Mouse (Mus musculus) natural killer cell, adult 2 months (primary cell): ENCODE data around the gene Gm17334.
A peak's percentile ranks its signal among the peaks of the same experiment; 100 is the strongest.

Experiments used
- DNase-seq, 2 experiments: peaks; one replicate each; pipeline ENCODE4 v3.0.0; 2022; ENCODE audit warnings: low spot score in 2 of 2

Gene Gm17334

GRCm38 (mm10) chr11:53797386-53797920, 24.5 kb upstream of the Gm17334 start:
- DNase-seq: no peak

DNA sequence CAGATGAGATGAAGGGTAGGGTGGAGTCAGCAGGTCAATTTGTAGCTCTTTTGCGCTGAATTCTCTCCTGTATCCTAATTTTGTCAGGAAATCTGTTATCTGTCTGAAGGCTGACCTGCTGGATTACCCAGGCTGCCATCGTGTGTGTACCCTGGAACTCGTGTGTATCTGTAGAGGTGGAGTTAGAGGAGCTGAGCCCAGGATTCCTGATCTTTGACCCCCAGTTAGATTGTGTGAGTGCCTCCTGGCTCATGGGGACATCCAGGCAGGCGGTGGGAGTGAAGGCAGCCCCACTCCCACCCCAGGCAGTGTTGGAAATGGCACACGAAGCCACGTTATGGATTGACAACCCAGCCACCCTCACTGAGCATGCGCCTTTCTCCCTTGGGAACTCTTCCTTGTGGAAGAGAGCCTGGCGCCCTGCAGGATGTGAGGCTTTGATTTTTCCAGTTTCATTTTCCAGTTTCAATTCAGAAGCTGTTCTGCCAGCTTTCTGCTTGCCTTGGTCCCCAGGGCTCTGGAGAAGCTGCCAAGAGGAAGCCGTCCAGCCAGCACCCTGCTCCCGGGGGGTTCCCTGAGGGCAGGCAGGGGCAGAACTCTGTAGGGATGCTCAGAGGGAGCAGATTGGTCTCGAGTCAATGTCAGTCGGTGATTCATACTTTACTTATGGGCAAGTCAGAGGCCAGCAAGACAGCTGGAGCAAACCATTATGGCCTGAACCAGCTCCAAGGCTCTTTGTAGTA, 23.6 kb upstream of the Gm17334 start:
- DNase-seq: no peak

- no peak for DNase-seq
These were observed 22.8 kb upstream of the Gm17334 start for GRCm38 (mm10) chr11:53795813-53796212.

GRCm38 (mm10) chr11:53794671-53795557, 21.9 kb upstream of the Gm17334 start:
- DNase-seq: peak; percentile 83 to 93

DNA sequence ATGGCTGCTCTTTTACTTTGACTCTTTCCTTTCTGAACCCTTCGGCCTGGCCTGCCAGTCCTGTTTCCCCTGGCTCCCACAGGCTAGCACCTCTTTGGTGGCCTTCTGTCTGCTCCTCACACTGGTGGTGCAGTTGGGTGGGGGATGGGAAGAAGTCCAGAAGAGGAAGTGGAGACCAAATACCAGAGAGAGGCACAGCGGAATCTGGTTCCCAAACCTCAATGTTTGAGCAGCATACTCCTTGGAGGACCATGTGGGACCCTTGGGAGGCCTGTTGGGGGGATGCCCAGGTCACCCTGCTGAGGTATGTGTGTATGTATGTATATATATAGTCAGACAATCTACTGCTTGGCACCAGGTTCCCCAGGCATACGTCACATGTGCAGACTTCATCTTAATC, 21.0 kb upstream of the Gm17334 start:
- peak; percentile 53 to 57 for DNase-seq

- DNase-seq: no peak
These were observed 20.0 kb upstream of the Gm17334 start for GRCm38 (mm10) chr11:53792986-53793385.

GRCm38 (mm10) chr11:53789277-53789676, 16.3 kb upstream of the Gm17334 start:
- DNase-seq: no peak

DNA sequence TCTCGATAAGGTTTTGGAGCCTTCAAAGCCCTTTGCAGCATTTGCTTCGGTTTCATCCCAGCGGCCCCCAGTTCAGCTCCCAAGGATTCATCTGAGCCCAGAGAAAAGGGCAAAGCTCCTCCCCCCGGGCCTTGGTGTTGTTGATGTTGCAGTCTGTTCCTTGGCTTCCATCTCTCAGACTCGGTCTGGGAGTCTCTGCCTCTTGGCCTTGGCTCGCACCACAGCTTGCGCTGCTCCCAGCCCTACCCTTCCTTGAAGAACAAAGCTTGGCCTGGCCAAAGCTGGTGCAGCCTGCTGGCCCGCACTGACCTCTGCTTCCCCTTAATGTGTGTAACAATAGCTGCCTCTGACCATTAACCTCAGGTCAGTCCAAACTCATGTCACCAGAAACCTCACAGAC, 15.2 kb upstream of the Gm17334 start:
- DNase-seq: no peak

- DNase-seq: peak; percentile 73 to 86
These were observed 13.4 kb upstream of the Gm17334 start for GRCm38 (mm10) chr11:53786058-53787031.

DNA sequence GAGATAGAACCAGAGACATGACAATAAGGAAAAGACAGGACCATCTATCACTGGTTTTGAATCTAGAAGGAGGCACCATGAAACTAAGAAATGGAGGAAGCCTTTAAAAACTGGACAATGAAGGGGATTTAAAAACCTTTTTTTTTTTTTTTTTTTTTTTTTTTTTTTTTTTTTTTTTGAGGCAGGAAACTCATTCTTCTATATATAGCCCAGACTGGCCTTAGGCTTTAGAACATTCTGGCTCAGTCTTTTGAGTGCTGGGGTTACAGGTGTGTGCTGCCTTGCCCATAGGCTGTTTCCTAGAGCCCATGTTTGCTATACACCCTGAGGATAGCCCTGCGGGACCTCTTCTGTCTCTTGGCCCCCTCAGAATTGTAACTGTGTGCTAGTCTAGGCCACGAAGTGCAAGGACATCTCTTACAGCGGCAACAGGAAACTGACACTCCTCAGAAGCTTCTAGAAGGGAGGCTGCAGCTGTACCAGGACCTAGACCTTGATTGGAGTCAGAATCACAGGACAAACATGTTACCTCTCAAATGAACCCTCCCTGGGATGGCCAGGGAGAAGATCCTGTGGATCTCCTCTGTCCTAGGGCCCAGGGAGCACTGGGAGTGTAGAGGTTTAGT, 12.4 kb upstream of the Gm17334 start:
- DNase-seq: no peak

DNA sequence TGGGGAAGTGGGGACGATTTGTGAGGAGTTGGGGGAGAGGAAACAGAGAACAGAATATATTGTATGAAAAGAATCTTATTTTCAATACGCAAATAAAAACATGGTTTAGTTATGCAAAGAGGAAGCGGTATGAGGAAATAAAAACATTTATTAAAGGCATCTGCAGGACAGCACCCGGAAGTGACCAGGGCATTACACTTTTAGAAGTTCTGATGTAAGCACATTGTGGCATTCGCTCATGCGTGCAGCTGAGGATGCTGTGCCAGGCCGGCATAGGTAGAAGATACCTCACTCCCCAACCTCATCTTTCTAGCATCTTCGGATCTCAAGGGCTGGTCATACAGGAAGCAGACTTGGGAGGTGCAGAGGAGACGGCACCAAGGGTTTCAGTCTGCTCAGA, 10.3 kb upstream of the Gm17334 start:
- no peak for DNase-seq

DNA sequence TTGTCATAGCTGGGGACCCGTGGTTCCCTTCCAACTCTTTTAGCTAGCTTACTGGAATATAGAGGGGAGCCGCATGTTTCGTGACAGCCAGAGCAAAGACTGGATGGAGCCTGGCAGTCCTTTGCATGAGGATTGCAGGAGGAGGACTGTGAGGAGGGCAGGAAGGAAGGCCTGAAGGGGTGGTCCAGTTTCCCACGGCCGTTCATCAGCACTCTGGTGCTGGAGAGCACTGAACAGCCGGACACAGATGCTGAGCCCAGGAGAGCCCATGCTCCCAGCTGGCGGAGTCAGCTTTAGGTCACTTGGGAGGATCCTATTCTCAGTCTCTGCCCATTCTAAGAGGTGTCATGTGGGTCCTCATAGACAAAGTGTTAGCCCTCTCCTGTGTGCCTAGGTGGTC, 9.0 kb upstream of the Gm17334 start:
- DNase-seq: no peak

DNA sequence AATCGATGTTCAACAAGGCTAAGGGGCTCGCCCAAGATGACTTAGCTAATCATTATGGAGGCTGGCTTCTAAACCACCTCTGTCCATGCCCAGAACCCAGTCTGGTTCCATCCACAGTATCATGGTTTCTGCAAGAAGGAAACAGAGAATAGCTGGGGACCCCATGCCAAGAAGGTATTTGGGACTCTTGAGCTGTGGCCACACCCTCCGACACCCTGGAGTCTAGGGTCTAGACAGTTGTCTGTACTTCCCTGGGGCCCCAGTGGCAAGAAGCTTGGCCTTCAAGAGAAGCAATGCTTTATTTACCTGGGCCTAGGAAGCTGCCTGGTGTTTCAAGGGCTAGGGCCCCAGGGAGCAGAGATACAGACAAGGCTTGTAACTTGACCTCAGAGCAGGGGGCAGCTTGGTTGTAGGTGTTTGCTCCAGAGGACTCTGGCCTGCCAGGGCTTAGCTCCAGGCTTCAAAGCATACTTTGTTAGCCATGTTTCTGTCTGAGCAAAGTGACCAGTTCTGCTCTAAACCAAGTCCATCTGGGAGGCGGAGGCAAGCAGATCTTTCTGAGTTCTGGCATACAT, 8.3 kb upstream of the Gm17334 start:
- no peak for DNase-seq

DNA sequence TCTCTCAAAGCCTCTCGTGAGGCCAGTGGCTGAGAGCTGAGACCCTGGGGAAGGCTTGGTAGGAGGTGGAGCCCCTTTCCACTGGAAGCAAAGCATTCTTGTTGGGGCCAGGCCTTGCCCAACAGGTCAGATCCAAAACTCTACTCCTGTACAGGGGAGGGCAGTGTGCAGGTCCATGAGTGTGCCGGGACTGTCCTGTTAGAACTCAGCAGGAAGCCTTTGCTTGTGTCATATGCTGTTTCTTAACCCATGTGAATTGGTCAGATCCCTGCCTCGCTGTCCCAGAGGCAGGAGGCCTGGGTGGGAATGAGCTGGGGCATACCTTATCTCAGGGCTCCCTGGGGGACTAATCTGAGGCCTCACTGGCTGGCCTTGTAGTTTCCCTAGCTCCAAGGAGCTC, 7.3 kb upstream of the Gm17334 start:
- DNase-seq: no peak

DNA sequence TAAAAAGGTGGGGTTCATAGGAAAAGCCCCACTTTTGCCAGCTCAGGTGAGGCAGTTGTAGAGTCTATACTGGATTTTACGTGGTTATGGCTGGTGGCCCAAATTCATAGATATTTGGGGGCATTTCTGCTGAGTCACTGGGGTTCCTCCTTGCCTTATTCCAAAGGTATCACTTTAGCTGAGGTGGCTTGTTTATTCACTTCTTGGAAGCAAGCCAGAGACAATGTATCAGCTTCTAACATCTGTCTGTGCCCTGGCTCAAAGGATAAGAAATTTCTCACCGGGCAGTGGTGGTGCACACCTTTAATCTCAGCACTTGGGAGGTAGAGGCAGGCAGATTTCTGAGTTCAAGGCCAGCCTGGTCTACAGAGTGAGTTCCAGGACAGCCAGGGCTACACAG, 6.8 kb upstream of the Gm17334 start:
- DNase-seq: no peak

DNA sequence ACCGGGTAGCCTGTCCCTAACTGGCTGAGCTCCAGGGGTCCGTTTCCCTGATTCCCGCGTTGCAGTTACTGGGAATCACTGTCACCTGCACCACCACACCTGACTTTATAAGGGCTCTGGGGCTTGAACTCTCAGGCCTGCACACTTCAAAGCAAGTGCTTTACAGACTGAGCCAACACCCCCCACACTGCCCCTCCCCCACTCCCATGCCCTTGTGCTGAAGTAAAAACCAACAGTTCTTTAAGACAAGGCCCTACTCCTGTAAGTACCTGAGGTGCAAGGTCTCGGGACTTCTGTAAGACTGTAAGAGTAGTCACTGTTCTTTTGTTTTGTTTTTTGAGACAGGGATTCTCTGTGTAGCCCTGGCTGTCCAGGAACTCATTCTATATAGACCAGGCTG, 5.5 kb upstream of the Gm17334 start:
- DNase-seq: no peak

- no peak for DNase-seq
These were observed 4.7 kb upstream of the Gm17334 start for GRCm38 (mm10) chr11:53777736-53778135.

DNA sequence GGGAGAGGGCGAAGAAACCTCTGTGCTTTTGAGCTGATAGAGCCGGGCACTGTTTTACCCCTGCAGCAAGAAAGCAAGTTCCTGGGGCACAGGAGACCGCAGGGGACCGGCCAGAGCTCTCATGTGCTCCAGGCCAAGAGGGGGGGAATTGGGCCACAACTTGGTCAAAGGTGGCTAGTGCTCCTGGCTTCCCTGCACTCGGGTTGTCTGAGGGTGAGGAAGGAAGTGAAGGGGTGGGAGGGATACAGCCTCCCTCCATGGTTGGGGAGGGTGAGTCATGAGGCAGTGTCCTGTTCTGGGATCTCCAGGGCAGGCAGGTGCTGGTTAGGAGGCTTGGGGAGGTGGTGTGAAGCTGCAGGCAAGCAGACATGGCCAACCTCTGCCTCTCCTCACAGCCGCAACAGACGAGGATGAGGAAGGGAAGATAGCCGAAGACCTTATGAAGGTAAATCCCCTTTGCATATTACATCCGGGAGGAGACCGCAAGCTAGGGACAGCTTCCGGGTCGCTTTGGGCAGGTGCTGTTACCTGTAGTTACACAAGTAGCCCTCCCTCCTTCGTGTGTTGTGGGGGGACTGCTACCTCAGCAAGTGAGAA, 1.8 kb upstream of the Gm17334 start:
- no peak for DNase-seq

DNA sequence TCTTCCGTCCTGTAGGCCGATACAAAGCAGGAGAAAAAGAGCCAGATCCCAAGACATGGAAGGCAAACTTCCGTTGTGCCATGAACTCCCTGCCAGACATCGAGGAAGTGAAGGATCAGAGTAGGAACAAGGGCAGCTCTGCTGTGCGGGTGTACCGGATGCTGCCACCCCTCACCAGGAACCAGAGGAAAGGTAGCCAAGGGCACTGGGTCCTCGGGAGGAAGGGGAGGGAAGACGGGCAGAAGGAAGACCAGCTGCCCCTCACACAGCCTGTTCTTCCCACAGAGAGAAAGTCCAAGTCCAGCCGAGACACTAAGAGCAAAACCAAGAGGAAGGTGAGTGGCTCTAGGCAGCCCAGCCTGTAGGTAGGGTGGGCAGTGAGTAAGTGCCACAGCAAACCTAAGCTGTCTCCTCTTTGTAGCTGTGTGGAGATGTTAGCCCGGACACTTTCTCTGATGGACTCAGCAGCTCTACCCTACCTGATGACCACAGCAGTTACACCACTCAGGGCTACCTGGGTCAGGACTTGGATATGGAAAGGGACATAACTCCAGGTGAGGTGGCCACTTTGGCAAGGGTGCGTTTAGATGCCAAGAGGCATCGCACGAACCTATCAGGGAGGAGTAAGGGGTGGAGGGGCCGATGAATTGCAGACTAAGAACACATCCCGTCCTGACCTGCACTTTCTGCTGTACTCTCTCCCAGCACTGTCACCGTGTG, 814 bp upstream of the Gm17334 start:
- DNase-seq: no peak

DNA sequence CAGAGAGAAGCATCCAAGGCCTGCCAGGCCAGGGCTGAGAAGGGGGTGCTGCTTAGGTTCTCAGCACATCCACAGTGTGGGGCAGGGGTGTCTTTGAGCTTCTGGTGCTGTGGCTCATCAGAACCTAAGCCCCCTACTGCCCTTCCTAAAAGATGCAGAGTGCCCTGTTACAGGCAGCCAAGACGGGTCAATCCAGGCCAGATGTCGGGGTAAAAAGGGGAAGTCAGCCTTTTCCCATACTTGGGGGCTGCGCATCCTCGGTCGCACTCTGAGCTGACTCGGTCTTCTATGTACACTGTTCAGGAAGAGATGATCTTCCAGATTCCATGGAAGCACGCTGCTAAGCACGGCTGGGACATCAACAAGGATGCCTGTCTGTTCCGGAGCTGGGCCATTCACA, 451 bp downstream of the Gm17334 start:
- DNase-seq: no peak
